In the genomic region with DNA sequence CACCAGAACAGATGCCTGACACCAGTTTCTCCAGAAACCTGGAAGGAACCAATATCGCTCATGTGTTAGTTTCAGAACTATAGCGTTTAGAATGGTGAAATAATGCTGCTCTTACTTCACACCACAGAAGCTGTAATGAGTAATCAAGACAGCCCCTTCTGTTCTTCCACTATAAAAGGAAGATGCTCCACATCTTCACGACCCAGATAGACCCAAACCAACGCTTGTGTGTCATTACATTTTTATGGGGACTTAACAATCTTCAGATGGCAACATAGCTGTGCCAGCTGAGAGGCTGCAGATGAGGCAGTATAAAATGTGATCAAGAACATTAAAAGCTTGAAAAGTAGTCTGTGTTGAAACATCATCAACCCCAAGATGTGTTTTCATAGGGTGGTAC, we compare ENCODE assay signal across 24 mouse cellular contexts.
"Had no signal": no experiment of that assay in that cellular context is flagged by ENCODE, and none has a peak within 500 bp of the region (broad histone marks: within the 10 kb centered on the region; RNA-seq: fewer than 3 reads in every experiment).

No protein-coding gene starts in this region.

- H3K36me3 ChIP-seq: heart, embryonic 10.5 days; heart, embryonic 12.5 days; hindbrain, embryonic 10.5 days; hindbrain, embryonic 12.5 days; intestine, embryonic 15.5 days; limb, embryonic 10.5 days; limb, embryonic 12.5 days had no signal

- ATAC-seq: forebrain, postnatal 0 days; hindbrain, embryonic 16.5 days; intestine, embryonic 15.5 days; intestine, postnatal 0 days had no signal

- H3K27ac ChIP-seq: heart, embryonic 10.5 days; hindbrain, embryonic 10.5 days; hindbrain, embryonic 12.5 days; hindbrain, embryonic 14.5 days; intestine, embryonic 15.5 days; layer of hippocampus, adult 2 months; left cerebral cortex, adult 2 months; limb, embryonic 10.5 days; limb, embryonic 12.5 days had no signal

- H3K27me3 ChIP-seq: heart, embryonic 12.5 days; hindbrain, embryonic 12.5 days; intestine, embryonic 15.5 days; limb, embryonic 12.5 days had no signal

- DNase-seq: forebrain, postnatal 0 days; gastrocnemius, postnatal 14 days; gastrocnemius, postnatal 36 days; heart, adult 18-20 months; heart, postnatal 10 days; heart, postnatal 4 days; kidney, adult 18-20 months; kidney, adult 8-10 months; kidney, postnatal 10 days; kidney, postnatal 25 days; kidney, postnatal 4 days; liver had no signal

- H3K4me3 ChIP-seq: heart, embryonic 10.5 days; heart, embryonic 12.5 days; hindbrain, embryonic 10.5 days; hindbrain, embryonic 12.5 days; intestine, embryonic 15.5 days; layer of hippocampus, adult 2 months; left cerebral cortex, adult 2 months; limb, embryonic 10.5 days; limb, embryonic 12.5 days had no signal

- H3K4me1 ChIP-seq: heart, embryonic 10.5 days; heart, embryonic 12.5 days; hindbrain, embryonic 10.5 days; hindbrain, embryonic 12.5 days; intestine, embryonic 15.5 days; limb, embryonic 10.5 days; limb, embryonic 12.5 days had no signal
